Comparison of ENCODE assay signal across 24 mouse cellular contexts in genomic region chr13:46960878-46961474, GRCm38 (mm10). TPM values are rescaled to one million over a fixed set of nuclear protein-coding genes. Genes with fewer than 3 reads are reported as not detected.
A peak's percentile ranks its signal among the peaks of the same experiment; 100 is the strongest.
DNase-seq lines count a peak whose midpoint lies in the region; ATAC-seq and TF ChIP-seq lines count a peak whose summit lies in the region.
"Had no signal": no experiment of that assay in that cellular context is flagged by ENCODE, and none has a peak within 500 bp of the region (broad histone marks: within the 10 kb centered on the region; RNA-seq: fewer than 3 reads in every experiment).

No protein-coding gene starts in this region.

- no peak for TF ChIP-seq CTCF in hindbrain, postnatal 0 days (IDR thresholded peaks at IDR 0.05; ENCODE audit: low read depth)

- H3K36me3 ChIP-seq in midbrain, embryonic 13.5 days, result no peaks in the 10 kb centered on the region
- H3K36me3 ChIP-seq in midbrain, embryonic 10.5 days, result no peaks in the 10 kb centered on the region
- no peaks in the 10 kb centered on the region for H3K36me3 ChIP-seq in hindbrain, embryonic 13.5 days
- no peaks in the 10 kb centered on the region for H3K36me3 ChIP-seq in hindbrain, postnatal 0 days (ENCODE audit: insufficient read depth, low read length)
- no peaks in the 10 kb centered on the region for H3K36me3 ChIP-seq in neural tube, embryonic 15.5 days
- H3K36me3 ChIP-seq: embryonic facial prominence, embryonic 15.5 days; forebrain, embryonic 15.5 days; heart, embryonic 12.5 days; midbrain, embryonic 12.5 days had no signal

- H3K4me1 ChIP-seq in midbrain, embryonic 13.5 days (replicated peaks), result peaks cover 11% of the 10 kb centered on the region
- H3K4me1 ChIP-seq in midbrain, embryonic 10.5 days, result peaks cover 5% of the 10 kb centered on the region; the same call in 1 of the 2 replicates
- peaks cover 17% of the 10 kb centered on the region for H3K4me1 ChIP-seq in hindbrain, embryonic 13.5 days (replicated peaks)
- H3K4me1 ChIP-seq in hindbrain, postnatal 0 days (ENCODE audit: insufficient read depth, low read length), result no peaks in the 10 kb centered on the region
- H3K4me1 ChIP-seq in neural tube, embryonic 15.5 days, result 0 out of 2 replicates have a peak, but pooled peaks cover 9% of the 10 kb centered on the region
- H3K4me1 ChIP-seq: embryonic facial prominence, embryonic 15.5 days; forebrain, embryonic 15.5 days; heart, embryonic 12.5 days; midbrain, embryonic 12.5 days had no signal

- ATAC-seq in midbrain, embryonic 13.5 days, result no peak
- ATAC-seq in hindbrain, embryonic 13.5 days (ENCODE audit: low FRiP score), result no peak
- ATAC-seq in hindbrain, postnatal 0 days, result no peak
- ATAC-seq in neural tube, embryonic 15.5 days (ENCODE audit: low FRiP score), result no peak
- no peak for ATAC-seq in frontal cortex, adult (ENCODE audit: low TSS enrichment)
- ATAC-seq: activated CD4-positive, CD25-positive, alpha-beta regulatory T cell, adult 4 months; forebrain, embryonic 15.5 days; intestine, postnatal 0 days had no signal

- DNase-seq in midbrain, embryonic 10.5 days (ENCODE audit: low spot score), result no peak
- peak; percentile 39 for DNase-seq in hindbrain, postnatal 0 days (ENCODE audit: low spot score)
- DNase-seq in frontal cortex, postnatal 25 days (ENCODE audit: low spot score in 2 of 2), result no peak
- DNase-seq: adrenal gland, adult 8-10 months; cerebellum, adult 2 months; cerebellum, postnatal 36 days; gastrocnemius, postnatal 25 days; heart, postnatal 10 days; kidney, postnatal 10 days; retina, postnatal 1 day; right cerebral cortex, postnatal 25 days had no signal

- no peak overlapping the region for H3K4me3 ChIP-seq in midbrain, embryonic 13.5 days (replicated peaks)
- no peak overlapping the region for H3K4me3 ChIP-seq in midbrain, embryonic 10.5 days
- H3K4me3 ChIP-seq in hindbrain, embryonic 13.5 days, result no peak overlapping the region
- no peak overlapping the region for H3K4me3 ChIP-seq in hindbrain, postnatal 0 days (ENCODE audit: low read length)
- H3K4me3 ChIP-seq in neural tube, embryonic 15.5 days (replicated peaks), result no peak overlapping the region
- H3K4me3 ChIP-seq: embryonic facial prominence, embryonic 15.5 days; forebrain, embryonic 15.5 days; heart, embryonic 12.5 days; layer of hippocampus, adult 2 months; midbrain, embryonic 12.5 days had no signal

- no peaks in the 10 kb centered on the region for H3K27me3 ChIP-seq in midbrain, embryonic 13.5 days
- no peaks in the 10 kb centered on the region for H3K27me3 ChIP-seq in midbrain, embryonic 10.5 days (ENCODE audit: low read depth, poor library complexity, severe bottlenecking)
- H3K27me3 ChIP-seq in hindbrain, embryonic 13.5 days, result no peaks in the 10 kb centered on the region
- no peaks in the 10 kb centered on the region for H3K27me3 ChIP-seq in hindbrain, postnatal 0 days (ENCODE audit: insufficient read depth, low read length)
- H3K27me3 ChIP-seq in neural tube, embryonic 15.5 days (replicated peaks), result no peaks in the 10 kb centered on the region
- H3K27me3 ChIP-seq: embryonic facial prominence, embryonic 15.5 days; forebrain, embryonic 15.5 days; heart, embryonic 12.5 days; midbrain, embryonic 12.5 days had no signal

- H3K9me3 ChIP-seq in midbrain, embryonic 13.5 days, result no peaks in the 10 kb centered on the region
- H3K9me3 ChIP-seq in midbrain, embryonic 10.5 days (replicated peaks), result no peaks in the 10 kb centered on the region
- no peaks in the 10 kb centered on the region for H3K9me3 ChIP-seq in hindbrain, embryonic 13.5 days
- no peaks in the 10 kb centered on the region for H3K9me3 ChIP-seq in hindbrain, postnatal 0 days (ENCODE audit: low read length)
- H3K9me3 ChIP-seq in neural tube, embryonic 15.5 days (replicated peaks), result no peaks in the 10 kb centered on the region
- H3K9me3 ChIP-seq: embryonic facial prominence, embryonic 15.5 days; forebrain, embryonic 15.5 days; midbrain, embryonic 12.5 days had no signal

- no peak overlapping the region for H3K9ac ChIP-seq in midbrain, embryonic 13.5 days (replicated peaks)
- H3K9ac ChIP-seq in hindbrain, embryonic 13.5 days, result peak overlapping the region; percentile 21; the same call in 1 of the 2 replicates
- H3K9ac ChIP-seq in hindbrain, postnatal 0 days (replicated peaks; ENCODE audit: low read length), result no peak overlapping the region
- no peak overlapping the region for H3K9ac ChIP-seq in neural tube, embryonic 15.5 days (replicated peaks)
- H3K9ac ChIP-seq: embryonic facial prominence, embryonic 15.5 days; forebrain, embryonic 15.5 days; heart, embryonic 12.5 days; midbrain, embryonic 12.5 days had no signal

- WGBS in midbrain, embryonic 13.5 days, result 59% methylated on average over 7 of the region's 7 CpGs
- WGBS in midbrain, embryonic 10.5 days, result 83% methylated on average over 7 of the region's 7 CpGs
- 46% methylated on average over 7 of the region's 7 CpGs for WGBS in hindbrain, embryonic 13.5 days
- 49% methylated on average over 7 of the region's 7 CpGs for WGBS in hindbrain, postnatal 0 days
- WGBS in neural tube, embryonic 15.5 days, result 37% methylated on average over 7 of the region's 7 CpGs

- no peak overlapping the region for H3K4me2 ChIP-seq in midbrain, embryonic 13.5 days (replicated peaks)
- H3K4me2 ChIP-seq in hindbrain, embryonic 13.5 days, result no peak overlapping the region
- no peak overlapping the region for H3K4me2 ChIP-seq in hindbrain, postnatal 0 days (ENCODE audit: low read depth, low read length)
- no peak overlapping the region for H3K4me2 ChIP-seq in neural tube, embryonic 15.5 days
- H3K4me2 ChIP-seq: embryonic facial prominence, embryonic 15.5 days; forebrain, embryonic 15.5 days; heart, embryonic 12.5 days; midbrain, embryonic 12.5 days had no signal

- H3K27ac ChIP-seq in midbrain, embryonic 13.5 days, result peak overlapping the region; percentile 51; the same call in 1 of the 2 replicates
- no peak overlapping the region for H3K27ac ChIP-seq in midbrain, embryonic 10.5 days (replicated peaks)
- peak overlapping the region; percentile 78 for H3K27ac ChIP-seq in hindbrain, embryonic 13.5 days
- peak overlapping the region; percentile 41; the same call in 1 of the 2 replicates for H3K27ac ChIP-seq in hindbrain, postnatal 0 days
- H3K27ac ChIP-seq in neural tube, embryonic 15.5 days (replicated peaks), result 0 out of 2 replicates have a peak overlapping the region, but pooled peaks have one; percentile 37
- H3K27ac ChIP-seq: embryonic facial prominence, embryonic 15.5 days; forebrain, embryonic 15.5 days; layer of hippocampus, adult 2 months; macrophage; midbrain, embryonic 12.5 days had no signal

RNA-seq across cellular contexts. Expression of gene Kif13a, which starts 31.3 kb away (rescaled TPM):
- polyA plus RNA-seq in midbrain, embryonic 13.5 days (2015; fragmentation: Nextera tagmentation; extraction: Ambion mirVana), result 9.6 and 10.1 TPM in 2 replicates
- polyA plus RNA-seq in midbrain, embryonic 10.5 days (2016; fragmentation: Nextera tagmentation; extraction: Ambion mirVana), result 9.1 and 11.4 TPM in 2 replicates
- polyA plus RNA-seq in hindbrain, embryonic 13.5 days (2015; fragmentation: Nextera tagmentation; extraction: Ambion mirVana), result 11.2 and 11.6 TPM in 2 replicates
- total RNA-seq in hindbrain, postnatal 0 days (2014; rRNA removed), result 21.6 and 48.7 TPM in 2 replicates
- 11.6 and 13.3 TPM in 2 replicates for polyA plus RNA-seq in hindbrain, postnatal 0 days (2015; fragmentation: Nextera tagmentation; extraction: Ambion mirVana)
- 10.2 and 10.4 TPM in 2 replicates for polyA plus RNA-seq in neural tube, embryonic 15.5 days (2015; fragmentation: Nextera tagmentation; extraction: Ambion mirVana)

RNA-seq across cellular contexts. Expression of gene Nhlrc1, which starts 53.7 kb away (rescaled TPM):
- polyA plus RNA-seq in midbrain, embryonic 13.5 days (2015; fragmentation: Nextera tagmentation; extraction: Ambion mirVana), result 10.1 and 12.2 TPM in 2 replicates
- 4.1 and 4.8 TPM in 2 replicates for polyA plus RNA-seq in midbrain, embryonic 10.5 days (2016; fragmentation: Nextera tagmentation; extraction: Ambion mirVana)
- 12.7 and 13.1 TPM in 2 replicates for polyA plus RNA-seq in hindbrain, embryonic 13.5 days (2015; fragmentation: Nextera tagmentation; extraction: Ambion mirVana)
- total RNA-seq in hindbrain, postnatal 0 days (2014; rRNA removed), result 15.1 and 22.4 TPM in 2 replicates
- polyA plus RNA-seq in hindbrain, postnatal 0 days (2015; fragmentation: Nextera tagmentation; extraction: Ambion mirVana), result 13.0 and 14.1 TPM in 2 replicates
- polyA plus RNA-seq in neural tube, embryonic 15.5 days (2015; fragmentation: Nextera tagmentation; extraction: Ambion mirVana), result 13.3 and 16.7 TPM in 2 replicates
- total RNA-seq: MEL had no signal
